Mouse (Mus musculus): ENCODE results near the gene Dynll1. TPM values are rescaled to one million over a fixed set of nuclear protein-coding genes. Genes with fewer than 3 reads are reported as not detected.

The Dynll1 gene
- total RNA-seq, 2 experiments from 2014 or later: 100 to 102 TPM

DNA sequence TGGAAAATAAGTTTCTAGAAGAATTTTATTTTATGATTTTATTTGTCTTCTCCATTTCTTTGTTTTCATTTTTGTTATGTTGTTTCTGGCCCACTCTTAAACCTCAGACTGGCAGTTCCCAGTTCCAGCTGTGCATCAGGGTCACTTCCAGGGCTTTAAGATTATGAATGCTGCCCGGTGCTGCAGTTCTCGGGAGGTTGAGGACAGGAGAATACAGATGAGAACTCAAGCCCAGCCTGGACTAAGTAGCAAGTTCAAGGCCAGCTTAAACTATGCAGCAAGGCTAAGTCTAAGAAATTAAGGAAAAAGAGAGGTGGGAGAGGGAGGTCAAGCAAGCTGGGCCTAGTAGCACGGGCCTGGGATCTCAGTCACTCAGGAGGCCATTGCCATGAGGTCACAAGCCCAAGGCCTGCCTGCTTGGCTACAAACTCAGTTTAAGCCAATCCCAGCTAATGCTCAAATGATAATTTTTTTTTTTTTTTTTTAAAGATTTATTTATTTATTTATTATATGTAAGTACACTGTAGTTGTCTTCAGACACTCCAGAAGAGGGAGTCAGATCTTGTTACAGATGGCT lies 33.2 kb downstream of the Dynll1 start:
- no peak for DNase-seq

DNA sequence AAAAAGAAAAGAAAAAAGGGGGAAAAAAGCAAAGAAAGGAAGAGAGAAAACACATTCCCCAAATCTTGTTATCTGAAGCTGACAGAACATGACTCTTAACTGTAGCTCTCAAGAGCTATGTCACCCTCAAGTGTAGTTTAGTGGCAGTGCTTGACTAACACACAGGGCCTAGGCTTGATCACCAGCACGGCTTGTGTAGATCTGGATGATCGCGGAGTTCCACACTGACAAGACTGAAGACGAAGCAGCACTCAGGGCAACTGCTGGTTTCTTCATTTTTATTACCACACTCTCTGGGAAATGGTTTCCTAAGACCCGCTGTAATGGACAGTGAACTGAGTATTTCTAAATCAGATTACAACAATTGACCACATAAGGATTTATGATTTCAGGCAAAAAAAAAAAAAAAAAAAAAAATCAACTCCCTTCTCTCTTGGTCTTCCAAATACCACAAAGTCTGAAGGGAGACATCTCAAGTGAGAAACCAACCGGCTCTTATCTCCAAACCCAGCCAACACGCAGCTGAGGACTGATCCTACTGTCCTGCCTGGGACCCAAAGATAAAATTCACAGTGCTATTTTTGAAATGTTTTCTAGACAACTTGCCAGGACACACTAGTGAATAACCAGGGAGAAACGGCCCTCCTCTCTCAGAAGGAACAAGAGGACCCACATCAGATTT lies 33.9 kb downstream of the Dynll1 start:
- DNase-seq: no peak

DNA sequence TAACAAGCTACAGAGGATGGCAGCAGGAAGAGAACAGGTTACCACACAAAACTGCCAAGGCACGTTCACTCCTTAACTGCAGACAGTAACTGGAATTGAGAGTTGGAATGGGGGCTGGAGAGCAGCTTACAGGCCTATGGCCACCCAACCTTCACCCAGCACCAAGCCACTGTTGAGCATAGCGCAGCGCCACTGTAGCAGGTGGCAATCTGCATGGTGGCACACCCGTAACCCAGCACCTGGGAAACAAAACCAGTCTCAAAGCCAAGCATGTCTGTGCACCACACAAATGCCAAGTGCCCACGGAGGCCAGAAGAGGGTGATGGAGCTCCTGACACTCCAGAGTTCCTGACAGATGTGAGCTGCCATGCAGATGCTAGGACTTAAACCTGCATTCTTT lies 34.5 kb downstream of the Dynll1 start:
- DNase-seq: no peak

DNA sequence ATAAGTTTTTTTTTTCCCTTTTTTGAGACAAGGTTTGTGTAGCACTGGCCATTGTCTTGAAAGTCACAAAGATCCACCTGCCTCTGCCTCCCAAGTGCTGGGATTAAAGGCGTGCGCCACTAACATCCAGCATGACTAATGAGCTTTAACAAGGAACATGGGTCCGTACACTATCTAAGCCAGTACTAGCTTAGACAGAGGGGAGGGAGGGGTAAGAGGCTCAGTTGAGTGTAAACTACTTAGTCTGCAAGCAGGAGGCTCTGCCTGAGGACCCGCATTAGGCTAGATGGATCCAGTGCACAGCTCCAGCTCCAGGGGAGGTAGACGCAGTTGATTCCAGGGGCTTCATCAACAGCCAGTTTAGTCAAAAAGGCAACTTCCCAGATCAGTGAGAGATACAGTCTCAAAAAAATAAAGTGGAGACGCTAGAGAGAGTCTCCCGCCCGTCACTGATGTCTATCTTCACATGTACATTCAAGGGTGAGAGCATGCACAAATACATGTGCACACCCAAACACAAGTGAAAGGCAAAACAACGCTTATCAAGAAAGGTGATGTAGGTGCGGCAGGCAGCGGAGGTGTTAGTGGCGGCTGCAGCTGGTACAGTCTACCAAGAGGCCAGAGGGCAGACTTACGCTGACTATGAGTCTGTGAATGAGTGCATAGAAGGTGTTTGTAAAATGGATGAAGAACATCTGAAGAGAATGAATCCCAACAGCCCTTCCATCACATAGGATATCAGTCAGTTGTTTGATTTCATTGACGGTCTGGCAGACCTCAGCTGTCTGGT lies 38.1 kb downstream of the Dynll1 start:
- no peak for DNase-seq

GRCm38 (mm10) chr5:115261880-115262279 lies 38.9 kb downstream of the Dynll1 start:
- DNase-seq: no peak

DNA sequence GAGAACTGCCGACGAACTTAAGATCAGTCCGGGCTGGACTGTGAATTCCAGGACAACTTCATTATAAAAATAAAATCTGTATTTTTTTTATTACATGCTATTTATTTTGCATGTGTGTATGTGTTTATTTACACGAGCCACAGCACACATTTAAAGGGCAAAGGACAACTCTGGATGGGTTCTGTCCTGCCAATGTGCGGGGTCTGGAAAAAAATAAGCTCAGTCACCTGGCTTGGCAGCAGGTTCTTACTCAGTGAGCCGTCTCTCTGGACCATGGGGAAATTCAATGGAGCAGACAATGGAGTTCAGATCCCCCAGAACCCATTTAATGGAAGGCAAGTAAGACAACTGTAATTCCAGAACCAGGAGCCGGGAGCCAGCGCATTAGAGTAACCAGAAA lies 39.7 kb downstream of the Dynll1 start:
- no peak for DNase-seq

GRCm38 (mm10) chr5:115260356-115260755 lies 40.4 kb downstream of the Dynll1 start:
- no peak for DNase-seq

DNA sequence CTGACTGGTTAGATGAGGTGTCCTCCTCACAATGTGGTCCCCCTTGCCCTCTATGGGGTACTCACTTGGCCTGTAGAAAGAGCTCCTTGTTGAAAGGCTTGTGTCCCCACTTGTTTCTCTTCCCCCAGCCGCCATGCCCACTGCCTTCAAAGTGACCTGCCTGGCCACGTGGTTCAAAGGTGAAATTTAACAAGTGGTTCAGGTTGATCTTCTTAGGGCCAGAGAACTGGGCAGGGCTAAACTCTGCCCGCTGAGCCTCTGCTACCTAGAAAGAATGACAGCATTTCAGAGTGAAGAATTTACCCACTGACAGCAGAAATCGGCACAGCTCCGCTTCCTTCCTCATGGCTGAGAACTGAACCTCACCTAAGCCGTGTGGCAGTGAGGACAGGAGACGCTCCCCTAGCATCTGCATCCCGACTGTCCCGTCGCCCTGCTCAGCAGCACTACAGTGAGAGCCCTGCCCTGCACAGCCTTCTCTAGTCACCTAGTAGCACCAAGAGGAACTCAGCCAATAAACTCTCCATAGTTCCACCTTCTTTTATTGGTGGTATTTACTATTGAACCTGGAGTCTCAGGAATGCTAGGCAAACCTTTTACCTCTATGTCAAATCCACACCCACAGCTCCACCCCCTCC lies 43.8 kb downstream of the Dynll1 start:
- DNase-seq: no peak

GRCm38 (mm10) chr5:115255472-115255871 lies 45.3 kb downstream of the Dynll1 start:
- DNase-seq: no peak

Other genes with a start within 250 kb of the Dynll1 start
- not detected for gene Gm10401, start 202.7 kb downstream of the Dynll1 start, total RNA-seq (2021)
- 10 to 100 TPM; 65.8 TPM for gene Acads, start 181.7 kb downstream of the Dynll1 start, total RNA-seq (2021)
- gene Unc119b, start 166.0 kb downstream of the Dynll1 start, total RNA-seq (2021): 10 to 100 TPM; 10.2 to 12.9 TPM
- gene Mlec, start 142.8 kb downstream of the Dynll1 start, total RNA-seq (2021): 100 to 1,000 TPM; 156 to 196 TPM
- 1 to 10 TPM; 1.6 TPM for gene Cabp1, start 106.6 kb downstream of the Dynll1 start, total RNA-seq (2021)
- gene Pop5, start 65.2 kb downstream of the Dynll1 start, total RNA-seq (2021): 10 to 100 TPM; 29.2 to 30.7 TPM
- 100 to 1,000 TPM; 263 to 281 TPM for gene Rnf10, start 28.1 kb downstream of the Dynll1 start, total RNA-seq (2021)
- 100 to 1,000 TPM in 1 of 2 experiments, 10 to 100 TPM in 1; 91.7 to 100 TPM for gene Coq5, start 21.3 kb downstream of the Dynll1 start, total RNA-seq (2021)
- 10 to 100 TPM; 10.7 to 12.9 TPM for gene Srsf9, start 26.2 kb upstream of the Dynll1 start, total RNA-seq (2021)
- 10 to 100 TPM; 20.5 to 22.1 TPM for gene Gatc, start 40.2 kb upstream of the Dynll1 start, total RNA-seq (2021)
- 10 to 100 TPM; 17.5 to 18.4 TPM for gene Triap1, start 40.2 kb upstream of the Dynll1 start, total RNA-seq (2021)
- 10 to 100 TPM; 60.7 to 80.9 TPM for gene Cox6a1, start 48.0 kb upstream of the Dynll1 start, total RNA-seq (2021)
- under 1 TPM; 0.29 to 0.61 TPM for gene Msi1, start 128.6 kb upstream of the Dynll1 start, total RNA-seq (2021)
- not detected for gene Pla2g1b, start 165.3 kb upstream of the Dynll1 start, total RNA-seq (2021)
- gene Sirt4, start 183.7 kb upstream of the Dynll1 start, total RNA-seq (2021): 10 to 100 TPM; 13.8 to 14.1 TPM
- gene Pxn, start 205.7 kb upstream of the Dynll1 start, total RNA-seq (2021): 10 to 100 TPM; 70.0 to 78.1 TPM